Mouse (Mus musculus): ENCODE data around the gene Tsga10ip. TPM values are rescaled to one million over a fixed set of nuclear protein-coding genes. Genes with fewer than 3 reads are reported as not detected.

Gene Tsga10ip
- polyA plus RNA-seq (2017; shearing (Covaris generic)) = not detected

GRCm38 (mm10) chr19:5402293-5402692, at the start of gene Tsga10ip:
TSS of gene Tsga10ip (minus strand) at chr19:5402526.

GRCm38 (mm10) chr19:5447515-5448353, 45.4 kb upstream of the Tsga10ip start, which contains the start of gene Fosl1:
TSS of gene Fosl1 (plus strand) at chr19:5447547.

GRCm38 (mm10) chr19:5424782-5425741, 22.7 kb upstream of the Tsga10ip start, which contains the start of the genes Drap1 and AI837181:
TSS of gene Drap1 (minus strand) at chr19:5424979.
TSS of gene AI837181 (plus strand) at chr19:5425144.

GRCm38 (mm10) chr19:5388588-5389242, 13.6 kb downstream of the Tsga10ip start, which contains the start of gene Sart1:
TSS of gene Sart1 (minus strand) at chr19:5388703.

GRCm38 (mm10) chr19:5367053-5367359, 35.3 kb downstream of the Tsga10ip start, which contains the start of gene Banf1:
TSS of gene Banf1 (minus strand) at chr19:5367168.

GRCm38 (mm10) chr19:5366175-5367052, 35.9 kb downstream of the Tsga10ip start, which contains the start of gene Eif1ad:
TSS of gene Eif1ad (plus strand) at chr19:5366741.

GRCm38 (mm10) chr19:5349502-5349873, 52.8 kb downstream of the Tsga10ip start, which contains the start of gene Cst6:
TSS of gene Cst6 (minus strand) at chr19:5349574.

Other genes with a start within 250 kb of the Tsga10ip start
- 95.2 TPM for gene Pacs1, start 129.4 kb downstream of the Tsga10ip start, polyA plus RNA-seq (2017; shearing (Covaris generic))
- 294 TPM for gene Sf3b2, start 107.1 kb downstream of the Tsga10ip start, polyA plus RNA-seq (2017; shearing (Covaris generic))
- not detected for gene Gal3st3, start 104.2 kb downstream of the Tsga10ip start, polyA plus RNA-seq (2017; shearing (Covaris generic))
- not detected for gene Catsper1, start 66.8 kb downstream of the Tsga10ip start, polyA plus RNA-seq (2017; shearing (Covaris generic))
- 0.65 TPM for gene Cst6, start 53.0 kb downstream of the Tsga10ip start, polyA plus RNA-seq (2017; shearing (Covaris generic))
- 35.1 TPM for gene Eif1ad, start 35.8 kb downstream of the Tsga10ip start, polyA plus RNA-seq (2017; shearing (Covaris generic))
- 156 TPM for gene Banf1, start 35.4 kb downstream of the Tsga10ip start, polyA plus RNA-seq (2017; shearing (Covaris generic))
- gene Sart1, start 13.8 kb downstream of the Tsga10ip start, polyA plus RNA-seq (2017; shearing (Covaris generic)) = 218 TPM
- gene Drap1, start 22.5 kb upstream of the Tsga10ip start, polyA plus RNA-seq (2017; shearing (Covaris generic)) = 175 TPM
- gene AI837181, start 22.6 kb upstream of the Tsga10ip start, polyA plus RNA-seq (2017; shearing (Covaris generic)) = 24.5 TPM
- gene Fosl1, start 45.0 kb upstream of the Tsga10ip start, polyA plus RNA-seq (2017; shearing (Covaris generic)) = 0.77 TPM
- 4.4 TPM for gene Ccdc85b, start 55.4 kb upstream of the Tsga10ip start, polyA plus RNA-seq (2017; shearing (Covaris generic))
- 68.1 TPM for gene Fibp, start 58.1 kb upstream of the Tsga10ip start, polyA plus RNA-seq (2017; shearing (Covaris generic))
- 191 TPM for gene Ctsw, start 66.0 kb upstream of the Tsga10ip start, polyA plus RNA-seq (2017; shearing (Covaris generic))
- gene Efemp2, start 71.4 kb upstream of the Tsga10ip start, polyA plus RNA-seq (2017; shearing (Covaris generic)) = 0.86 TPM
- gene Mus81, start 85.9 kb upstream of the Tsga10ip start, polyA plus RNA-seq (2017; shearing (Covaris generic)) = 24.6 TPM
- 2,701 TPM for gene Cfl1, start 87.9 kb upstream of the Tsga10ip start, polyA plus RNA-seq (2017; shearing (Covaris generic))
- not detected for gene 1700020D05Rik, start 101.3 kb upstream of the Tsga10ip start, polyA plus RNA-seq (2017; shearing (Covaris generic))
- gene Snx32, start 108.0 kb upstream of the Tsga10ip start, polyA plus RNA-seq (2017; shearing (Covaris generic)) = 3.8 TPM
- gene Ovol1, start 158.1 kb upstream of the Tsga10ip start, polyA plus RNA-seq (2017; shearing (Covaris generic)) = not detected
- gene Ap5b1, start 165.5 kb upstream of the Tsga10ip start, polyA plus RNA-seq (2017; shearing (Covaris generic)) = 8.2 TPM
- 84.3 TPM for gene Rnaseh2c, start 199.3 kb upstream of the Tsga10ip start, polyA plus RNA-seq (2017; shearing (Covaris generic))
- 66.5 TPM for gene Kat5, start 207.7 kb upstream of the Tsga10ip start, polyA plus RNA-seq (2017; shearing (Covaris generic))
- 279 TPM for gene Rela, start 235.0 kb upstream of the Tsga10ip start, polyA plus RNA-seq (2017; shearing (Covaris generic))

Data from effector memory CD4-positive, alpha-beta T cell, adult 5 months (primary cell).